Mouse (Mus musculus) lung, postnatal 0 days (tissue): Measurements from ENCODE around the gene Fam129b.

Experiments
- CTCF ChIP-seq: IDR thresholded peaks from 2 replicates; pipeline ENCODE4 v1.5.1; 2016; ENCODE audit warnings: antibody characterized with exemption, mild to moderate bottlenecking
- EP300 ChIP-seq: IDR thresholded peaks from 2 replicates; pipeline ENCODE4 v1.6.1; 2016; ENCODE audit warnings: antibody characterized with exemption, mild to moderate bottlenecking, control low read depth

- TF ChIP-seq CTCF: no peak
- TF ChIP-seq EP300: no peak
These were observed 46.8 kb upstream of the Fam129b start for GRCm38 (mm10) chr2:32828979-32829676.
